Mouse (Mus musculus) kidney, postnatal 0 days (tissue): ENCODE measurements around the gene Pbxip1. TPM values are rescaled to one million over a fixed set of nuclear protein-coding genes. Genes with fewer than 3 reads are reported as not detected.

Source experiments
- ATAC-seq: fragments of 200-750 bp; cut with Nextera tagmentation; replicated peaks from 2 replicates; pipeline ENCODE4 v1.8.0; 2017; ENCODE audit warnings: low read depth, moderate number of reproducible peaks, moderate TSS enrichment, moderate library complexity; ENCODE audit not compliant: low FRiP score
- DNase-seq: peaks from one replicate; pipeline ENCODE4 v3.0.0-alpha.2; 2016; ENCODE audit warnings: low spot score
- H3K27ac ChIP-seq: fragments of 300-500 bp; sonication (generic); 2 replicates; pipeline ENCODE4 v1.5.1; 2014; ENCODE audit warnings: mild to moderate bottlenecking
- H3K27me3 ChIP-seq: fragments of 300-500 bp; sonication (generic); 2 replicates; pipeline ENCODE4 v1.6.1; 2014; ENCODE audit warnings: low read length, mixed read lengths; ENCODE audit not compliant: insufficient read depth
- H3K36me3 ChIP-seq: fragments of 300-500 bp; sonication (generic); 2 replicates; pipeline ENCODE4 v1.6.1; 2014; ENCODE audit warnings: low read length, mixed read lengths; ENCODE audit not compliant: insufficient read depth
- H3K4me1 ChIP-seq: fragments of 300-500 bp; sonication (generic); replicated peaks from 2 replicates; pipeline ENCODE4 v1.6.1; 2014; ENCODE audit warnings: antibody characterized with exemption, low read length, mixed read lengths; ENCODE audit not compliant: insufficient read depth
- H3K4me2 ChIP-seq: fragments of 300-500 bp; sonication (generic); 2 replicates; pipeline ENCODE4 v1.6.1; 2014; ENCODE audit warnings: mild to moderate bottlenecking, low read length, moderate library complexity, mixed read lengths
- H3K4me3 ChIP-seq: fragments of 300-500 bp; sonication (generic); replicated peaks from 2 replicates; pipeline ENCODE4 v1.5.1; 2014; ENCODE audit warnings: low read depth, low read length
- H3K9ac ChIP-seq: fragments of 300-500 bp; sonication (generic); 2 replicates; pipeline ENCODE4 v1.6.1; 2014; ENCODE audit warnings: low read depth, low read length
- H3K9me3 ChIP-seq: fragments of 300-500 bp; sonication (generic); replicated peaks from 2 replicates; pipeline ENCODE4 v1.6.1; 2016; ENCODE audit warnings: low read length, inconsistent platforms, mixed read lengths
- CTCF ChIP-seq: IDR thresholded peaks from 2 replicates; pipeline ENCODE4 v1.5.1; 2016; ENCODE audit warnings: antibody characterized with exemption, low read depth, mild to moderate bottlenecking, moderate library complexity
- WGBS: fragments of 180-500 bp; shearing (Covaris S2); extraction: QIAGEN DNeasy Blood & Tissue Kit; methylation state at CpG from one replicate; pipeline ENCODE4 v1.1.7; 2014; 5-methylcytosine and 5-hydroxymethylcytosine counted together
- polyA plus RNA-seq: library from polyadenylated mRNA; unstranded; fragments of >200 nt; fragmentation: Nextera tagmentation; extraction: Ambion mirVana; gene quantifications from 2 replicates; pipeline ENCODE4 v1.2.1, GENCODE M21; 2015

Pbxip1 gene
- polyA plus RNA-seq, 1 experiment from 2014 or later: 65.2 TPM

DNA sequence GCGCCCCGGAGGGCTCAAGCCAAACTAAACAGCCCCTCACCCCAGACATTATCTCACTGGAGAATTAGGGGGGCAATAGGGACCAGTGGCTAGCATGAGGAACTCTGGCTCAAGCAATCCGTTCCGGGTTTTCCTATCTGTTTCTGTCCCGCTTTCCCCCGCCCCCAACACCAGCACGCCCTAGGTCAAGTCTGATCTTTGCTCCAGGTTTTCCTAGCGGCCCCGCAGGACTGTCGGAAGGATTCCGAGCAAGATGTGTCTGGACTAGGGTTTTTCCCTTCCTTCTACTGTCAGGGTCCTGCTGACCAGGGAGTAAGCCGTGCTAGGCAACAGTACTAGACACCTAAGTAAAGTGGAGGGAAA lies 41.6 kb upstream of the Pbxip1 start:
- DNase-seq (peak; percentile 97), ATAC-seq (peak; percentile 15)
- peak overlapping the region; percentile 99 for H3K4me2 ChIP-seq
- H3K4me1 ChIP-seq: peaks cover 26% of the 10 kb centered on the region
- under 1% methylated on average over 12 of the region's 12 CpGs for WGBS
- H3K27me3 ChIP-seq: no peaks in the 10 kb centered on the region
- no peaks in the 10 kb centered on the region for H3K9me3 ChIP-seq
- H3K9ac ChIP-seq: peak overlapping the region; percentile 58
- H3K4me3 ChIP-seq: peak overlapping the region; percentile 51
- H3K36me3 ChIP-seq: no peaks in the 10 kb centered on the region
- peak overlapping the region; percentile 91 for H3K27ac ChIP-seq
- TF ChIP-seq CTCF: no peak

DNA sequence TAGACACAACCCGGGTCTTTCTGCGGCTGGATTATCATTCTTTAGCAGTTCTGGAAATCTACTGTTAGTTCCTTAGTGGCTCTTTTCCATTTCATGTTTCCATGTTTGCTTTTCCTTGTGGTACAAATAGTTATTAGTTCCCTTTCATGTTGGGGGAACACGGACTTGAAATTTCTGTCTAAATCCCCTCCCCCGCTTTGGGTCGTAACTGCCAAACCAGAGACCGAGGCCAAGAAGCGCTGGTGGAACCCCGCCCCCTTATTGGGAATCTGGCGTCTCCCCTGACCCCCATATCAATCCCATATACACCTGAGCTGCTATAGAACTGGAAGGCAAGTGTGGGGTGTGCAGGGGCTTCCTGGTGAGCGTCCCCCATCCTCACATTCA lies 41.1 kb upstream of the Pbxip1 start:
- 4% methylated on average over 10 of the region's 10 CpGs for WGBS
- ATAC-seq (no peak), DNase-seq (no peak)
- H3K4me1 ChIP-seq: peaks cover 22% of the 10 kb centered on the region
- H3K36me3 ChIP-seq: no peaks in the 10 kb centered on the region
- peak overlapping the region; percentile 91 for H3K27ac ChIP-seq
- H3K4me2 ChIP-seq: peak overlapping the region; percentile 99
- no peak for TF ChIP-seq CTCF
- H3K9ac ChIP-seq: peak overlapping the region; percentile 58
- H3K27me3 ChIP-seq: no peaks in the 10 kb centered on the region
- no peaks in the 10 kb centered on the region for H3K9me3 ChIP-seq
- H3K4me3 ChIP-seq: peak overlapping the region; percentile 51

DNA sequence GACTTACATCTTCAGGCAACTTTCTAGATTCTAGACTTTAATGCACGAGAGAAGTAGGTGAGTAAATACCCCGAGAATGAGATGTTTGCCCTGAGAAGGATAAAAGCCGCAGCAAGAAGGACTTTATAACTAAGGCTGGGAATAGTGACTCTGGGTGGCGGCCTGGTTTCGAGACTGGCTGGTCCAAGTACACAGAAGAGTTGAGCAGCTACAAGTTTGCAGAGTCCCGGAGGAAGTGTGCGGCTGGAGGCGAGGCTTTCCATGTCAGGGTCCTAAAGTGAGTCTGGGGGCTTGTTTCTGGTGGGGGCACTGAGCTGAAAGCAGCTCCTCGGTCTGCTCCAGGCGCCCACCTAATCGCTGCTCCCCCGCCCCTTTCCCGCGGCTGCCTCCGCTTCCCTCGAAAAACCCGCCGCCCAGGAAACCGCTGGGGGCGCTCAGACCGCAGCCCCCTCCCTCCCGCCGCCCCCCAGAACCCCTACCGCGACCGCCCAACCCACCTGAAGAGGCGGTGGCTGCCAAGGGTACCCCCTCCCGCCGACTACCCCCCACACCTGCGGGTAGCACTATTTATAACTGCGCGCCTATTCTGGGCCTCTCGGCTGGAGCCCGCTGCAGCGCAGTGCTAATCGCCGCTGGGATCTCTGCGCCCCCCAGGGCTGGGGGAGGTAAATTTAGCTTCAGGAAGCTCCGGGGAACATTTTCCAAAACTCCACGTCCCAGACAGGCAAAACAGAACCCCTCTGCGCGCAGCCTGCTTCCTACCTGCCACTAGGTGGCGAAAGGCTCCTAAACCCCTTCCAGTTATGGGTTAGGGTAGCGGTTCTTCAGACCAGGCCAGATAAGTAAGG lies 40.5 kb upstream of the Pbxip1 start:
- no peak for ATAC-seq
- TF ChIP-seq CTCF: peak; percentile 94
- H3K4me2 ChIP-seq: peak overlapping the region; percentile 99

DNA sequence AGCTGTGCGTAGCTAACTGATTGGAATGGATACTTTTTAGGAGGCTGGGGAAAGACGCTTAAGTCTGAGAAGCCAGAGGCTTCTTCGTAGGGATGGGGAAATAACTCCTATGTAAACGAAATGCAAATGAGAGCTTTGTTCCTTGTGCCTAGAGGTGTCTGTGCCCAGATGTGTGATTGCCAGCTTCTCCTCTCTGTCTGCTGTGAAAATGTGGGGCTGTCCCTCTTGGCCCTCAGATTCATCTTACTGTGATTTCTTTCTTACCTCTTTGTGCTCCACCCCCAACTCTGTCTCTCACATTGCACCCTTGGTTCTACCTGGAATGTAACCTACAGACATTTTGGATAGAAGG lies 39.9 kb upstream of the Pbxip1 start:
- peak overlapping the region; percentile 58; the same call in 1 of the 2 replicates for H3K9ac ChIP-seq
- WGBS: 4% methylated on average over 4 of the region's 4 CpGs
- no peak for DNase-seq

More for the DNA sequence above, 40.5 kb upstream of the Pbxip1 start:
- Histone ChIP-seq H3K27me3 (no peaks in the 10 kb centered on the region), H3K36me3 (no peaks in the 10 kb centered on the region), H3K9ac (peak overlapping the region; percentile 58), H3K4me3 (peak overlapping the region; percentile 51), H3K4me1 (peaks cover 17% of the 10 kb centered on the region), H3K9me3 (no peaks in the 10 kb centered on the region), H3K27ac (peak overlapping the region; percentile 91)
- WGBS: under 1% methylated on average over 41 of the region's 44 CpGs
- peak; percentile 93 for DNase-seq

DNA sequence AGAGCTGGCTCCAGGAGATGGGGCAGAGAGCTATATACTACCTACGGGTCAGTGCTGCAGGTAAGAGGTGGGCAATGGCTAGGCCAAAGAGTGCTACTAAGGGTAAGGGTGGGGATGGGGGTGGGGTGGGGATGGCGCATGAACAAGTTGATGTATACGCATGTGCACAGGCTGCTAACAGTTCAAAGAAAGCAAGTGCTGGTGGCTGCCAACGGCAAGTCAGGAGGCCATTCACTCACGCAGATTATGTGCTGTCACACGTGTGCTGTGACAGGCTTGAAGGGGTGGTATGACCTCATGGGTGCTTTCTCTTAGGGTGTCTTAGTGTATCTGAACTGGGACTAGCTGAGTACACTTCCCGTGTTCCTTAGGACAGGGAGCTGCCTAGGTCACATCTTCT lies 35.2 kb upstream of the Pbxip1 start:
- no peaks in the 10 kb centered on the region for H3K4me1 ChIP-seq
- H3K27me3 ChIP-seq: no peaks in the 10 kb centered on the region
- ATAC-seq (no peak), DNase-seq (no peak)
- no peak overlapping the region for H3K27ac ChIP-seq
- H3K9me3 ChIP-seq: no peaks in the 10 kb centered on the region
- no peak overlapping the region for H3K4me3 ChIP-seq
- TF ChIP-seq CTCF: no peak
- H3K36me3 ChIP-seq: peaks cover 26% of the 10 kb centered on the region
- H3K9ac ChIP-seq: no peak overlapping the region
- 85% methylated on average over 7 of the region's 7 CpGs for WGBS
- no peak overlapping the region for H3K4me2 ChIP-seq

More for the DNA sequence above, 39.9 kb upstream of the Pbxip1 start:
- H3K36me3 ChIP-seq: 0 out of 2 replicates have a peak, but pooled peaks cover 3% of the 10 kb centered on the region
- no peaks in the 10 kb centered on the region for H3K27me3 ChIP-seq
- ATAC-seq: no peak
- peak overlapping the region; percentile 99 for H3K4me2 ChIP-seq
- H3K4me3 ChIP-seq: peak overlapping the region; percentile 51; the same call in 1 of the 2 replicates
- H3K27ac ChIP-seq: no peak overlapping the region
- H3K9me3 ChIP-seq: no peaks in the 10 kb centered on the region
- no peak for TF ChIP-seq CTCF
- H3K4me1 ChIP-seq: peaks cover 11% of the 10 kb centered on the region

DNA sequence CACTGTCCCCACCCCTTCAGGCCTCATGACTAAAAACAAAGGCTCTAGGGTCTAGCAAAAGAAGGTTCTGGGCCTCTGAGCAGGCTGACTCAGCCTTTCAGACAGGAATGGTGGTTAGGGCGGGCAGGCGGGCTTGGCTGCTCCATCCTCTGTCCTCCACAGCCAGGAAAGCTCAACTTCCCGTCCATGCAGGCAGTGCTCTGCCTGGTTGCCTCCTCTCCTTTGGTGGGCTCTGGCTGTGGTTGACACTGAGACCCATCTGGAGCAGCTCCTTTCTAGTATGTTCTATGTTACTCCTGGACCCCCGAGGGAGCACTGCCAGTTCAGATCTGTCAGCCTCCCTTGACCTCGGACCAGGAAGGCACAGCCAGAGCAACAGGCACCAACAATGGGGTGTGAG lies 33.8 kb upstream of the Pbxip1 start, which contains the start of gene Lenep:
Gene Lenep, minus strand, starts transcription at position 101 of the 400 bp plus-strand sequence.
- WGBS: 74% methylated on average over 5 of the region's 5 CpGs
- Histone ChIP-seq H3K27ac (no peak within 1 kb of the TSS), H3K4me3 (no peak within 1 kb of the TSS), H3K36me3 (peaks cover 30% of the 10 kb centered on the region), H3K9me3 (no peaks in the 10 kb centered on the region), H3K27me3 (no peaks in the 10 kb centered on the region), H3K4me2 (no peak within 1 kb of the TSS), H3K9ac (no peak within 1 kb of the TSS), H3K4me1 (no peaks in the 10 kb centered on the region)
- DNase-seq: no peak
- no peak for ATAC-seq
- no peak for TF ChIP-seq CTCF
